Mouse (Mus musculus): ENCODE measurements at regions not wholly inside any gene's neighbourhood (a gene's known extent, or its start where the extent isn't known, plus 50 kb on each side); places are given as distances from the start of the nearest gene placed in this dataset.

GRCm38 (mm10) chr10:111694227-111695200, 188.4 kb downstream of the Phlda1 start:
- ATAC-seq (ENCODE audit: low TSS enrichment), result peak; percentile 50

- no peak for ATAC-seq (ENCODE audit: low TSS enrichment)
These were observed 190.1 kb downstream of the Phlda1 start for GRCm38 (mm10) chr10:111695918-111696760.

GRCm38 (mm10) chr10:111696987-111697386, 190.9 kb downstream of the Phlda1 start:
- no peak for ATAC-seq (ENCODE audit: low TSS enrichment)

- ATAC-seq (ENCODE audit: low TSS enrichment), result peak; percentile 84
These were observed 193.7 kb downstream of the Phlda1 start for GRCm38 (mm10) chr10:111699557-111700508.

GRCm38 (mm10) chr10:111700570-111700969, 194.5 kb downstream of the Phlda1 start:
- no peak for ATAC-seq (ENCODE audit: low TSS enrichment)

GRCm38 (mm10) chr10:111701138-111701537, 195.1 kb downstream of the Phlda1 start:
- ATAC-seq (ENCODE audit: low TSS enrichment), result no peak

- no peak for ATAC-seq (ENCODE audit: low TSS enrichment)
These were observed 196.3 kb downstream of the Phlda1 start for GRCm38 (mm10) chr10:111702435-111702834.

GRCm38 (mm10) chr10:111703447-111703846, 197.4 kb downstream of the Phlda1 start:
- no peak for ATAC-seq (ENCODE audit: low TSS enrichment)

GRCm38 (mm10) chr10:111711519-111712113, 205.5 kb downstream of the Phlda1 start:
- ATAC-seq (ENCODE audit: low TSS enrichment), result no peak

GRCm38 (mm10) chr10:111712991-111713390, 206.9 kb downstream of the Phlda1 start:
- no peak for ATAC-seq (ENCODE audit: low TSS enrichment)

GRCm38 (mm10) chr10:111713676-111714075, 207.6 kb downstream of the Phlda1 start:
- ATAC-seq (ENCODE audit: low TSS enrichment), result no peak

- no peak for ATAC-seq (ENCODE audit: low TSS enrichment)
These were observed 209.1 kb downstream of the Phlda1 start for GRCm38 (mm10) chr10:111715172-111715571.

GRCm38 (mm10) chr10:111719632-111720031, 213.5 kb downstream of the Phlda1 start:
- 0 out of 2 replicates have a peak, but pooled peaks have one; percentile 36 for ATAC-seq (ENCODE audit: low TSS enrichment)

GRCm38 (mm10) chr10:111721068-111721467, 215.0 kb downstream of the Phlda1 start:
- ATAC-seq (ENCODE audit: low TSS enrichment), result peak; percentile 42

GRCm38 (mm10) chr10:111723885-111724284, 217.8 kb downstream of the Phlda1 start:
- ATAC-seq (ENCODE audit: low TSS enrichment), result no peak

GRCm38 (mm10) chr10:111724574-111725414, 218.7 kb downstream of the Phlda1 start:
- ATAC-seq (ENCODE audit: low TSS enrichment), result no peak

GRCm38 (mm10) chr10:111736026-111736425, 229.9 kb downstream of the Phlda1 start:
- ATAC-seq (ENCODE audit: low TSS enrichment), result no peak

- ATAC-seq (ENCODE audit: low TSS enrichment), result no peak
These were observed 232.9 kb upstream of the Krr1 start for GRCm38 (mm10) chr10:111739471-111740138.

GRCm38 (mm10) chr10:111740586-111741265, 231.7 kb upstream of the Krr1 start:
- no peak for ATAC-seq (ENCODE audit: low TSS enrichment)

All from frontal cortex, adult (tissue).